Mouse (Mus musculus): ENCODE data around the gene Vav3.

DNA sequence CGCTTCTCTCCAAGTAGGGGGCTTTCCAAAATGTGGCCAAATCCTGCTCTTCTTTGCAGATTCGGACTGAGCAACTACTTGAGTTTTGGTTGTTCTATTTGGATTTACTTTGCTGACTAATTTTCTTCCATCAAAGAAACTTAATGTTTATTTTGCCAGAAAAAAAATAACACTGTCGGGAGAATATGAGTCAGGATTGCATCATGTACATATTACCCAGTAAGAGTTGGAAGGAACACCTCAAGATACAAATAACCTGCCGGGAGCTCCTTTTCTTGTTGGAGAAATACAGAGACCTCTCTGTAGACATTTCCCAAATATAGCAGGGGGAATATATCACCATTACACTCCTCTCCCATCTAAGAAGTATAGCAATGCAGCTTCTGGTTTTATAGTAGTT, 300.3 kb downstream of the Vav3 start:
- no peak for TF ChIP-seq CTCF (IDR thresholded peaks at IDR 0.05; ENCODE audit: borderline replicate concordance, insufficient read depth, low read length)
- no peak for TF ChIP-seq POLR2A (IDR thresholded peaks at IDR 0.05; ENCODE audit: low read depth, low read length)

Measured in embryonic fibroblast, embryonic 13.5 days (primary cell).